Comparison of ENCODE assay signal across 13 mouse cellular contexts in the genomic region with DNA sequence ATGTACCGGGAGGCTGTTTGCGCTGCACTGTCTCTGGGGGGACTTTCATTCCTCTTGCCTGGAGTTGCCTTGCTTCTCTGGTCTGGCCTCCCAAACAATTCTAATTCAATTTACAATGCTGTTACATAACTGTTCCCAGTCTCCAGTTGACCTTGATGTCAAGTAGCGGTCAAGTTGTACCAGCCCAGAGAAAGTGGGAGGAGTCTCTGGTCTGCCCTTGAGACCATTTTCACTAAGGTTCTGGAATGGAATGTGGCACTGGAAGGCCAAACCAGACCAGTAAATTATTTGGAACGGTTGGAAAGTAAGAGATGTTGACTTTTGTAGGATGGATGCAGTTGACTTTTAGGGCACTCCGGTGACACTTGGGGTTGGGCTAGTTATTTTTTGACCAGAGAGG.
DNase-seq lines count a peak whose midpoint lies in the region.
"Had no signal": no experiment of that assay in that cellular context is flagged by ENCODE, and none has a peak within 500 bp of the region (broad histone marks: within the 10 kb centered on the region; RNA-seq: fewer than 3 reads in every experiment).

No protein-coding gene starts in this region.

- DNase-seq in gastrocnemius, adult 8-10 months (ENCODE audit: low spot score in 2 of 2): peak; percentile 43 to 56
- DNase-seq in gastrocnemius, postnatal 10 days: no peak
- DNase-seq in spleen, postnatal 36 days (ENCODE audit: low spot score in 2 of 2): peak; percentile 3 to 11
- no peak for DNase-seq in spleen, adult 12 weeks (ENCODE audit: low spot score)
- DNase-seq in lung, adult 18-20 months: peak; percentile 73 to 85
- DNase-seq in yolk sac, embryonic 10.5 days (ENCODE audit: low spot score): peak; percentile 6
- DNase-seq in urinary bladder, adult 2 months (ENCODE audit: low spot score): no peak
- no peak for DNase-seq in cerebellum, adult 8-10 months
- DNase-seq: B cell, adult 2 months; layer of hippocampus, postnatal 36 days; midbrain, embryonic 14.5 days; right cerebral cortex, postnatal 4 days; thymus, postnatal 4 days had no signal

Comparison
In these comparisons a context has a peak if more than half of its experiments do, and no peak if none do; other contexts are left out.
1. DNase-seq: peak in gastrocnemius, adult 8-10 months (2 of 2), spleen, postnatal 36 days (2 of 2), lung, adult 18-20 months (2 of 2) and yolk sac, embryonic 10.5 days (single experiment); none in gastrocnemius, postnatal 10 days (single experiment), spleen, adult 12 weeks (single experiment), urinary bladder, adult 2 months (single experiment) and cerebellum, adult 8-10 months (single experiment).